Mouse (Mus musculus) midbrain, postnatal 0 days (tissue): ENCODE measurements at regions not wholly inside any gene's neighbourhood (a gene's known extent, or its start where the extent isn't known, plus 50 kb on each side); places are given as distances from the start of the nearest gene placed in this dataset.
A peak's percentile ranks its signal among the peaks of the same experiment; 100 is the strongest.

Experiments used
- ATAC-seq: fragments of 200-750 bp; cut with Nextera tagmentation; 2 replicates; pipeline ENCODE4 v1.8.0; 2017; ENCODE audit warnings: moderate number of reproducible peaks, mild to moderate bottlenecking, moderate TSS enrichment, moderate library complexity; ENCODE audit not compliant: low FRiP score
- DNase-seq: peaks from one replicate; pipeline ENCODE4 v3.0.0-alpha.2; 2015; ENCODE audit warnings: low spot score
- H3K27ac ChIP-seq: fragments of 300-500 bp; sonication (generic); 2 replicates; pipeline ENCODE4 v1.5.1; 2014; ENCODE audit warnings: low read depth, mild to moderate bottlenecking, low read length, mixed read lengths
- H3K27me3 ChIP-seq: fragments of 300-500 bp; sonication (generic); 2 replicates; pipeline ENCODE4 v1.6.1; 2014; ENCODE audit warnings: low read length, control low read depth, mixed read lengths; ENCODE audit not compliant: insufficient read depth
- H3K36me3 ChIP-seq: fragments of 300-500 bp; sonication (generic); 2 replicates; pipeline ENCODE4 v1.6.1; 2014; ENCODE audit warnings: low read length, control low read depth, mixed read lengths; ENCODE audit not compliant: insufficient read depth
- H3K4me1 ChIP-seq: fragments of 300-500 bp; sonication (generic); 2 replicates; pipeline ENCODE4 v1.6.1; 2014; ENCODE audit warnings: mild to moderate bottlenecking, control low read depth, antibody characterized with exemption, low read length, mixed read lengths; ENCODE audit not compliant: insufficient read depth
- H3K4me2 ChIP-seq: fragments of 300-500 bp; sonication (generic); 2 replicates; pipeline ENCODE4 v1.6.1; 2014; ENCODE audit warnings: low read depth, mild to moderate bottlenecking, low read length, mixed read lengths; ENCODE audit not compliant: poor library complexity, severe bottlenecking
- H3K4me3 ChIP-seq: fragments of 300-500 bp; sonication (generic); 2 replicates; pipeline ENCODE4 v1.5.1; 2014; ENCODE audit warnings: low read depth, mild to moderate bottlenecking, low read length, moderate library complexity
- H3K9ac ChIP-seq: fragments of 300-500 bp; sonication (generic); replicated peaks from 2 replicates; pipeline ENCODE4 v1.6.1; 2014; ENCODE audit warnings: mild to moderate bottlenecking, low read length, moderate library complexity, mixed read lengths; ENCODE audit not compliant: poor library complexity, severe bottlenecking
- H3K9me3 ChIP-seq: fragments of 300-500 bp; sonication (generic); 2 replicates; pipeline ENCODE4 v1.6.1; 2016; ENCODE audit warnings: low read length, control low read depth
- CTCF ChIP-seq: IDR thresholded peaks from 2 replicates; pipeline ENCODE4 v1.5.1; 2016; ENCODE audit warnings: antibody characterized with exemption, mild to moderate bottlenecking
- WGBS: fragments of 180-500 bp; shearing (Covaris S2); extraction: QIAGEN DNeasy Blood & Tissue Kit; methylation state at CpG from one replicate; pipeline ENCODE4 v1.1.7; 2014; 5-methylcytosine and 5-hydroxymethylcytosine counted together

- no peak for TF ChIP-seq CTCF
- Histone ChIP-seq H3K9ac (no peak overlapping the region), H3K27ac (no peak overlapping the region), H3K4me3 (no peak overlapping the region), H3K4me1 (no peaks in the 10 kb centered on the region; the same call in 1 of the 2 replicates), H3K36me3 (no peaks in the 10 kb centered on the region), H3K4me2 (no peak overlapping the region), H3K27me3 (no peaks in the 10 kb centered on the region), H3K9me3 (no peaks in the 10 kb centered on the region)
- ATAC-seq (no peak), DNase-seq (no peak)
- WGBS = 91% methylated on average over 9 of the region's 9 CpGs
These were observed 288.3 kb upstream of the Zfp507 start for GRCm38 (mm10) chr7:36091132-36091531.

- Histone ChIP-seq H3K4me3 (no peak overlapping the region), H3K9ac (no peak overlapping the region), H3K36me3 (no peaks in the 10 kb centered on the region), H3K27ac (no peak overlapping the region), H3K27me3 (no peaks in the 10 kb centered on the region), H3K4me1 (no peaks in the 10 kb centered on the region; the same call in 1 of the 2 replicates), H3K4me2 (peak overlapping the region; percentile 13; the same call in 1 of the 2 replicates), H3K9me3 (no peaks in the 10 kb centered on the region)
- 56% methylated on average over 22 of the region's 22 CpGs for WGBS
- DNase-seq (no peak), ATAC-seq (no peak)
- no peak for TF ChIP-seq CTCF
These were observed 287.7 kb upstream of the Zfp507 start for GRCm38 (mm10) chr7:36090291-36091123.

- Histone ChIP-seq H3K4me2 (no peak overlapping the region), H3K9ac (no peak overlapping the region), H3K4me3 (no peak overlapping the region), H3K27ac (no peak overlapping the region), H3K27me3 (no peaks in the 10 kb centered on the region), H3K4me1 (no peaks in the 10 kb centered on the region; the same call in 1 of the 2 replicates), H3K36me3 (no peaks in the 10 kb centered on the region), H3K9me3 (no peaks in the 10 kb centered on the region)
- WGBS = 93% methylated on average over 6 of the region's 6 CpGs
- no peak for DNase-seq
- TF ChIP-seq CTCF = no peak
- ATAC-seq = no peak
These were observed 284.8 kb upstream of the Zfp507 start for GRCm38 (mm10) chr7:36087598-36087997.

DNA sequence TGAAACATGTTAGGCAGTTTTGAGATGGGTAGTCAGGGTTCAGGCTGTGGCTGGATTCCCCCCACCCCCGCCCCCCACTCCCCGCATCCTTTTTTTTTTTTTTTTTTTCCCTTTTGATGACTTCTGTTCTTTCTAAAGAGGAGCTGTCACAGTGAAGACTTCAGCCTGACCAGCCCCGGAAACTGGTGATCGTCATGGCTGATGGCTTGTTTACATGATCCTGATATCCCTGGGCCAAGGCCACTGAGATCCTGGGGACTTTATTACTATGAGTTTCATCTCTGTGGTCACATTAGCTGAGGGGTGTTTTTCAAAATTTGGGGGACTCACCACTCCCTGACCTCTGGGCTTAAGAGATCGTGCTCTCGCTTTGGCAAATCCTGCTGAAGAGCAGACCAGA, 275.9 kb upstream of the Zfp507 start:
- Histone ChIP-seq H3K4me2 (no peak overlapping the region), H3K4me1 (no peaks in the 10 kb centered on the region), H3K9ac (no peak overlapping the region), H3K36me3 (no peaks in the 10 kb centered on the region), H3K9me3 (no peaks in the 10 kb centered on the region), H3K27me3 (no peaks in the 10 kb centered on the region), H3K4me3 (no peak overlapping the region), H3K27ac (no peak overlapping the region)
- ATAC-seq (no peak), DNase-seq (no peak)
- WGBS = 64% methylated on average over 6 of the region's 6 CpGs
- no peak for TF ChIP-seq CTCF

DNA sequence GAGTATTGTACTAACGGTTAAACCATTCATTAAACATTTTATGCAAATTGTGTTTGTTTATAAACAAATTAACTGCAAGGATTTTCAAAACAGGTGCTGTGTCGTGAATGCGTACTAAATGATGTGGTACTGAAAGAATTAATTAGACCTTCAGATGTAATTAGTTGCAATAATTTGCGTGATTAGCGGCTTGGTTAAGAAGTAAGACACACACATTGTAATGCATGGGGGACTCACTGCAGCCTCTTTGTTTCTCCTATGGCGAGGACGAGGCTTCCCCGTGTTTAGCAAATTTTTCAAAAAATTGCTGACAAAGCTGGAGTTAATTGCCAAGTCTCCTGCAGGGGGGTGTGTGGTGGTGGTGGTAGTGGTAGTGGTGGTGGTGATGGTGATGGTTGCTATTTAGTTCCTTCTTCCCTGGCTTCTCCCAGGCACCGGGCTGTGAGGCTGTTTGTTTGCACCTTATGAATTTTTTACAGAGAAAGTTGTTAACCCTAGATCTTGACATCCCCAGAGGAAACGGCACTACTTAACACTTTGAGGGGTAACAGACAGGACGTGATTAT, 275.4 kb upstream of the Zfp507 start:
- no peaks in the 10 kb centered on the region for H3K36me3 ChIP-seq
- no peak for TF ChIP-seq CTCF

DNA sequence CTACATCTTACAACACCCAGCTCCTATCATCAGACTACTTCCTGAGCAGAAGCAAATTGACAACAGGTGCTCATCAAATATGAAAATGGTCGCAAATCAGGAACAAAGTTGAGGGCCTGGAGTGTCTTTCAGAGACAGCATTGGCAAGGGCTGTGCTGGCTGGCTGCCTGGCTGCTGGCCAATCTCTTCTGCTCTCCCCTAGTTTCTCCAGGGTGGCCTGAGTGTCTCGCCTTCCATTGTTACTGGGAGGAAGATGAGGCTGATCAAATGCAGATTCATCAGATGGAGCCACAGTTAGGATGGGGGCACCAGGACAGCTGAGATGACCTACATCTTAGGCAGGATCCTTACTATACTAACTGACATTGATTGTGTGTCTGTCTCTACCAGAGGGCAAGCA, 274.5 kb upstream of the Zfp507 start:
- Histone ChIP-seq H3K4me2 (no peak overlapping the region), H3K4me3 (no peak overlapping the region), H3K9me3 (no peaks in the 10 kb centered on the region), H3K9ac (no peak overlapping the region), H3K27me3 (no peaks in the 10 kb centered on the region), H3K27ac (no peak overlapping the region), H3K36me3 (no peaks in the 10 kb centered on the region), H3K4me1 (no peaks in the 10 kb centered on the region)
- TF ChIP-seq CTCF = no peak
- WGBS = 75% methylated on average over 2 of the region's 2 CpGs
- DNase-seq = peak; percentile 37
- no peak for ATAC-seq

More for the DNA sequence above, 275.4 kb upstream of the Zfp507 start:
- no peak for ATAC-seq
- Histone ChIP-seq H3K4me1 (no peaks in the 10 kb centered on the region), H3K9me3 (no peaks in the 10 kb centered on the region), H3K4me2 (no peak overlapping the region), H3K9ac (no peak overlapping the region), H3K27me3 (no peaks in the 10 kb centered on the region), H3K4me3 (no peak overlapping the region), H3K27ac (no peak overlapping the region)
- 64% methylated on average over 11 of the region's 11 CpGs for WGBS
- DNase-seq = no peak
